Mouse (Mus musculus) heart, adult 2 months (tissue): ENCODE measurements around the gene Tbc1d15. TPM values are rescaled to one million over a fixed set of nuclear protein-coding genes. Genes with fewer than 3 reads are reported as not detected.

Source experiments
- DNase-seq, 2 experiments: peaks; one replicate each; pipeline ENCODE4 v3.0.0; 2021
- H3K27ac ChIP-seq: fragments of 200-600 bp; 2 replicates; pipeline ENCODE4 v1.8.1; 2022
- H3K27me3 ChIP-seq: fragments of 200-500 bp; 2 replicates; pipeline ENCODE4 v1.6.1; 2012; ENCODE audit warnings: mild to moderate bottlenecking, low read length, inconsistent platforms, mixed read lengths; ENCODE audit not compliant: control insufficient read depth, insufficient read depth
- H3K36me3 ChIP-seq: fragments of 200-500 bp; 2 replicates; pipeline ENCODE4 v1.6.1; 2012; ENCODE audit warnings: low read length, inconsistent platforms; ENCODE audit not compliant: control insufficient read depth, insufficient read depth
- H3K4me1 ChIP-seq: fragments of 200-500 bp; 2 replicates; pipeline ENCODE4 v1.6.1; 2011; ENCODE audit warnings: low read length; ENCODE audit not compliant: control insufficient read depth, insufficient read depth
- H3K4me3 ChIP-seq: fragments of 200-600 bp; 2 replicates; pipeline ENCODE4 v1.8.1; 2022
- H3K79me2 ChIP-seq: fragments of 200-500 bp; replicated peaks from 2 replicates; pipeline ENCODE4 v1.6.1; 2012; ENCODE audit warnings: mild to moderate bottlenecking, inconsistent platforms, low read length, moderate library complexity, mixed read lengths; ENCODE audit not compliant: control insufficient read depth, insufficient read depth
- H3K9ac ChIP-seq: fragments of 200-500 bp; 2 replicates; pipeline ENCODE4 v1.6.1; 2012; ENCODE audit warnings: low read depth, mild to moderate bottlenecking, control low read depth, inconsistent platforms, low read length, mixed read lengths
- CTCF ChIP-seq: fragments of 200-600 bp; IDR thresholded peaks from 2 replicates; pipeline ENCODE4 v1.8.1; 2022; ENCODE audit warnings: antibody characterized with exemption, mild to moderate bottlenecking, moderate library complexity
- EP300 ChIP-seq: fragments of 200-500 bp; IDR thresholded peaks from 2 replicates; pipeline ENCODE4 v1.6.1; 2011; ENCODE audit warnings: low read depth, low read length, control low read depth; ENCODE audit not compliant: insufficient read depth
- POLR2A ChIP-seq: fragments of 200-500 bp; IDR thresholded peaks from 2 replicates; pipeline ENCODE4 v1.6.1; 2011; ENCODE audit warnings: mild to moderate bottlenecking, low read depth, low read length, control low read depth; ENCODE audit not compliant: insufficient read depth
- WGBS: fragments of 180-500 bp; shearing (Covaris S2); methylation state at CpG from one replicate; pipeline ENCODE4 v1.1.7; 2018; 5-methylcytosine and 5-hydroxymethylcytosine counted together
- intact Hi-C: fragments of 180-260 bp; cut with DNase I; formaldehyde crosslinking; loops from one replicate; pipeline ENCODE4 v1.15.1; 2025
- polyA plus RNA-seq: library from polyadenylated mRNA; depleted of rRNA; stranded (reverse); fragments of >200 nt; gene quantifications from 2 replicates; pipeline ENCODE4 v1.2.3, GENCODE M21; 2012; rRNA removed
- total RNA-seq, 2 experiments: library from RNA; stranded (reverse); gene quantifications; 2 replicates each; pipeline ENCODE4 v1.2.3; 2021

Gene Tbc1d15
- total and polyA plus RNA-seq, 3 experiments, result 6.7 to 56.9 (median 42.7) TPM

GRCm38 (mm10) chr10:115170496-115171350, 80.5 kb downstream of the Tbc1d15 start:
- H3K27ac ChIP-seq, result no peak overlapping the region
- H3K27me3 ChIP-seq, result no peaks in the 10 kb centered on the region
- no peak overlapping the region for H3K9ac ChIP-seq
- TF ChIP-seq CTCF, result no peak
- no peak for TF ChIP-seq EP300
- no peak for TF ChIP-seq POLR2A
- no peak overlapping the region for H3K4me3 ChIP-seq
- H3K36me3 ChIP-seq, result no peaks in the 10 kb centered on the region
- DNase-seq, result no peak
- no peaks in the 10 kb centered on the region for H3K79me2 ChIP-seq
- H3K4me1 ChIP-seq, result no peaks in the 10 kb centered on the region
- 64% methylated on average over 7 of the region's 7 CpGs for WGBS
- intact Hi-C loops, result no loop called here

DNA sequence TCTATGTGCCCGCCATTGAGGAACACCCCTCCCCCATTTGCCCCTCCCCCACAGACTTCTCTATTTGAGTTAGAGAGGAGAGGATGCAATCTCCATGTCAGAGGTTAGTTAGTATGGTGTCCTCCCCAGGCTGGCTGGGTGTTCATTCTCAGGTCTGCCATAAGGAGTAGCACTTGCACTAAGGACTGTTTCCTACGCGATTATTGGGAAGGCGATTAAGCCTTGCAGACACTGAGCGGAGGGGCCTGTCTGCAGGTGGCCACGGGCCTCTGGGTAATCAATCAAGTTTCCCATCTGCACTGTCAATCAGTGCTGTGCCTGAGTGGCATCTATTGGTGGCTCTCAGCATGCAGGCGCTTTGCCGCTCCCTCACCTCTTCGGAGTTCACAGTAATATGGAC, 81.9 kb downstream of the Tbc1d15 start:
- Histone ChIP-seq H3K36me3 (no peaks in the 10 kb centered on the region), H3K27ac (no peak overlapping the region), H3K4me3 (no peak overlapping the region), H3K27me3 (no peaks in the 10 kb centered on the region), H3K79me2 (no peaks in the 10 kb centered on the region), H3K4me1 (no peaks in the 10 kb centered on the region), H3K9ac (no peak overlapping the region)
- intact Hi-C loops, result no loop called here
- 41% methylated on average over 9 of the region's 9 CpGs for WGBS
- TF ChIP-seq EP300 (no peak), POLR2A (no peak), CTCF (no peak)
- DNase-seq, result no peak

DNA sequence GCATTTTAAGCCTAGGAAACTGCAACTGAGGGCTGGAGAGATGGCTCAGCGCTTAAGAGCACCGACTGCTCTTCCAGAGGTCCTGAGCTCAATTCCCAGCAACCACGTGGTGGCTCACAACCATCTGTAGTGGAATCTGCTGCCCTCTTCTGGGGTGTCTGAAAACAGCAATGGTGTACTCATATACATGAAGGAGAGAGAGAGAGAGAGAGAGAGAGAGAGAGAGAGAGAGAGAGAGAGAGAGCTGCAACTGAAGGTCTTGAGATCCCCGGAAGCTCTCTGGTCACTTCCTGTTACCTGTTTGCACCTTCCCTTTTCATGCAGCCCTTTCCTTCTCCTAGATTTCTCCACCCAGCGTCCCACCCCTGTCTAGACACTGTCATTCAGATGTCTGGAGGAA, 91.0 kb downstream of the Tbc1d15 start:
- H3K27ac ChIP-seq, result no peak overlapping the region
- no peak overlapping the region for H3K4me3 ChIP-seq
- H3K4me1 ChIP-seq, result no peaks in the 10 kb centered on the region
- no peaks in the 10 kb centered on the region for H3K36me3 ChIP-seq
- DNase-seq, result no peak
- intact Hi-C loops, result no loop called here
- no peaks in the 10 kb centered on the region for H3K27me3 ChIP-seq
- H3K9ac ChIP-seq, result no peak overlapping the region
- TF ChIP-seq POLR2A (no peak), EP300 (no peak)
- no peaks in the 10 kb centered on the region for H3K79me2 ChIP-seq
- 70% methylated on average over 5 of the region's 5 CpGs for WGBS

Other genes starting within 250 kb of the Tbc1d15 start
- gene Tph2, start 66.4 kb downstream of the Tbc1d15 start, total RNA-seq, result not detected
- not detected in 2 replicates for gene Tph2, start 66.4 kb downstream of the Tbc1d15 start, polyA plus RNA-seq
- 10 to 100 TPM; 75.0 to 80.1 TPM for gene Rab21, start 64.1 kb upstream of the Tbc1d15 start, total RNA-seq
- gene Rab21, start 64.1 kb upstream of the Tbc1d15 start, polyA plus RNA-seq, result 29.9 and 50.4 TPM in 2 replicates
- gene Tmem19, start 111.0 kb upstream of the Tbc1d15 start, total RNA-seq, result 10 to 100 TPM; 12.1 to 15.1 TPM
- gene Tmem19, start 111.0 kb upstream of the Tbc1d15 start, polyA plus RNA-seq, result 8.6 and 11.5 TPM in 2 replicates
- gene Thap2, start 133.0 kb upstream of the Tbc1d15 start, total RNA-seq, result 1 to 10 TPM; 7.9 to 9.3 TPM
- gene Thap2, start 133.0 kb upstream of the Tbc1d15 start, polyA plus RNA-seq, result 5.0 and 7.8 TPM in 2 replicates
- gene Zfc3h1, start 133.5 kb upstream of the Tbc1d15 start, total RNA-seq, result 10 to 100 TPM; 13.3 TPM
- gene Zfc3h1, start 133.5 kb upstream of the Tbc1d15 start, polyA plus RNA-seq, result 13.7 and 29.3 TPM in 2 replicates